Mouse (Mus musculus): ENCODE measurements around the gene Mfap5.
A peak's percentile ranks its signal among the peaks of the same experiment; 100 is the strongest.
"Not testable (repeated sequence)": the region's sequence is repeated elsewhere in the genome, so short reads cannot be mapped to it uniquely, and the experiment has no call there.

The Mfap5 gene

GRCm38 (mm10) chr6:122505545-122505944, at the start of gene Mfap5:
Mfap5 (plus strand) TSS chr6:122505845.
- no peak for DNase-seq (ENCODE audit: low spot score in 2 of 2)

GRCm38 (mm10) chr6:122458946-122459693, 46.5 kb upstream of the Mfap5 start:
- DNase-seq (ENCODE audit: low spot score in 2 of 2), result no peak

GRCm38 (mm10) chr6:122466092-122466713, 39.4 kb upstream of the Mfap5 start:
- no peak for DNase-seq (ENCODE audit: low spot score in 2 of 2)

GRCm38 (mm10) chr6:122469030-122469640, 36.5 kb upstream of the Mfap5 start:
- no peak for DNase-seq (ENCODE audit: low spot score in 2 of 2)

GRCm38 (mm10) chr6:122470240-122470639, 35.4 kb upstream of the Mfap5 start:
- DNase-seq (ENCODE audit: low spot score in 2 of 2), result no peak

GRCm38 (mm10) chr6:122471461-122471860, 34.2 kb upstream of the Mfap5 start:
- not testable (repeated sequence) for DNase-seq (ENCODE audit: low spot score in 2 of 2)

- no peak for DNase-seq (ENCODE audit: low spot score in 2 of 2)
Measured at GRCm38 (mm10) chr6:122478062-122478461, 27.6 kb upstream of the Mfap5 start.

- no peak for DNase-seq (ENCODE audit: low spot score in 2 of 2)
Measured at GRCm38 (mm10) chr6:122485401-122486296, 20.0 kb upstream of the Mfap5 start.

- no peak for DNase-seq (ENCODE audit: low spot score in 2 of 2)
Measured at GRCm38 (mm10) chr6:122486297-122487117, 19.1 kb upstream of the Mfap5 start.

- no peak for DNase-seq (ENCODE audit: low spot score in 2 of 2)
Measured at GRCm38 (mm10) chr6:122490929-122491512, 14.6 kb upstream of the Mfap5 start.

GRCm38 (mm10) chr6:122491557-122491956, 14.1 kb upstream of the Mfap5 start:
- peak; percentile 58 to 84 for DNase-seq (ENCODE audit: low spot score in 2 of 2)

- no peak for DNase-seq (ENCODE audit: low spot score in 2 of 2)
Measured at GRCm38 (mm10) chr6:122492479-122492878, 13.2 kb upstream of the Mfap5 start.

GRCm38 (mm10) chr6:122493799-122494472, 11.7 kb upstream of the Mfap5 start:
- no peak for DNase-seq (ENCODE audit: low spot score in 2 of 2)

GRCm38 (mm10) chr6:122495082-122495881, 10.4 kb upstream of the Mfap5 start:
- DNase-seq (ENCODE audit: low spot score in 2 of 2), result no peak

GRCm38 (mm10) chr6:122496501-122496900, 9.1 kb upstream of the Mfap5 start:
- no peak for DNase-seq (ENCODE audit: low spot score in 2 of 2)

- no peak for DNase-seq (ENCODE audit: low spot score in 2 of 2)
Measured at GRCm38 (mm10) chr6:122498661-122499060, 7.0 kb upstream of the Mfap5 start, which contains the start of gene Rimklb. Rimklb (minus strand) TSS chr6:122498761.

- DNase-seq (ENCODE audit: low spot score in 2 of 2), result no peak
Measured at GRCm38 (mm10) chr6:122505041-122505440, 604 bp upstream of the Mfap5 start.

- DNase-seq (ENCODE audit: low spot score in 2 of 2), result peak; percentile 33 to 69
Measured at GRCm38 (mm10) chr6:122508494-122508893, 2.8 kb downstream of the Mfap5 start.

Measured in urinary bladder, postnatal 4 days (tissue).